9 mouse cellular contexts compared by ENCODE assay signal in the genomic region with DNA sequence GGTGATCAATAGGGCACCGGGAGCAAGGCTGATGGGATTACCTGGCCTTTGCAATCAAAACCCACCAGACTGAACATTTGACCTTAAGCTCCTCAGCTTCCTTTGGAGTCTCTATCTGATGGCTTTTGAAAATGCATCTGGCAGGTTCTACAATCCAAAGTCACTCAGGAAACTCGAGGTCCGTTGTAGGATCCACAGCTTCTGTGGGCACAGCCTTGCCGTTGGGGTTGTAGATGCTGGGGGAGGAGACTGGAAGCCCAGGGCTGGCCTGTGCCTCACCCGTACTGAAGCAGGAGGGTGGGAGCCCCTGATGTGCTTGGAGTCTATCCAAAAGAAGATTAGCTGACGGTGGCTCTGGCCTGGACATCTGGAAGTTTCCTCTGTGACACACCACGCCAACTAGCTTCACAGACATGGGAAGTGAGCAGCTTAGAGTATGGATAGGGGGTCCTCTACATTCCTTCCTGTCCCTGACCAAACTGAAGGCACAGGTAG. TPM values are rescaled to one million over a fixed set of nuclear protein-coding genes. Genes with fewer than 3 reads are reported as not detected.
DNase-seq lines count a peak whose midpoint lies in the region; ATAC-seq lines count a peak whose summit lies in the region.
"Had no signal": no experiment of that assay in that cellular context is flagged by ENCODE, and none has a peak within 500 bp of the region (broad histone marks: within the 10 kb centered on the region; RNA-seq: fewer than 3 reads in every experiment).

No protein-coding gene starts in this region.

- H3K36me3 ChIP-seq in kidney, embryonic 14.5 days (ENCODE audit: control insufficient read depth, insufficient read depth, low read length), result peaks cover 18% of the 10 kb centered on the region
- peaks cover 21% of the 10 kb centered on the region for H3K36me3 ChIP-seq in embryonic facial prominence, embryonic 12.5 days
- H3K36me3 ChIP-seq in hindbrain, embryonic 12.5 days, result peaks cover 15% of the 10 kb centered on the region
- H3K36me3 ChIP-seq in midbrain, embryonic 14.5 days (ENCODE audit: control insufficient read depth, insufficient read depth, low read length), result peaks cover 5% of the 10 kb centered on the region; the same call in 1 of the 2 replicates

- H3K4me1 ChIP-seq in kidney, embryonic 14.5 days (ENCODE audit: control insufficient read depth, insufficient read depth, low read length), result peaks cover 22% of the 10 kb centered on the region
- peaks cover 16% of the 10 kb centered on the region for H3K4me1 ChIP-seq in embryonic facial prominence, embryonic 12.5 days
- peaks cover 32% of the 10 kb centered on the region for H3K4me1 ChIP-seq in hindbrain, embryonic 12.5 days
- H3K4me1 ChIP-seq in midbrain, embryonic 14.5 days (ENCODE audit: control insufficient read depth, insufficient read depth, low read length), result peaks cover 27% of the 10 kb centered on the region

- no peak for ATAC-seq in kidney, embryonic 14.5 days (ENCODE audit: low FRiP score, low TSS enrichment)
- ATAC-seq in embryonic facial prominence, embryonic 12.5 days (ENCODE audit: insufficient number of reproducible peaks, insufficient read depth, low FRiP score, low TSS enrichment), result no peak; the same call in 1 of the 2 replicates
- ATAC-seq in hindbrain, embryonic 12.5 days (ENCODE audit: low FRiP score), result no peak
- ATAC-seq in midbrain, embryonic 14.5 days (ENCODE audit: low FRiP score, low TSS enrichment), result no peak

- WGBS in kidney, embryonic 14.5 days, result 47% methylated on average over 7 of the region's 7 CpGs
- WGBS in embryonic facial prominence, embryonic 12.5 days, result 52% methylated on average over 7 of the region's 7 CpGs
- 74% methylated on average over 7 of the region's 7 CpGs for WGBS in hindbrain, embryonic 12.5 days
- 30% methylated on average over 7 of the region's 7 CpGs for WGBS in midbrain, embryonic 14.5 days

- H3K4me3 ChIP-seq in kidney, embryonic 14.5 days (ENCODE audit: low read length), result no peak overlapping the region
- no peak overlapping the region for H3K4me3 ChIP-seq in embryonic facial prominence, embryonic 12.5 days
- no peak overlapping the region for H3K4me3 ChIP-seq in hindbrain, embryonic 12.5 days
- H3K4me3 ChIP-seq in midbrain, embryonic 14.5 days (replicated peaks; ENCODE audit: low read depth, low read length), result no peak overlapping the region

- no peaks in the 10 kb centered on the region for H3K9me3 ChIP-seq in kidney, embryonic 14.5 days (ENCODE audit: control insufficient read depth, low read length)
- no peaks in the 10 kb centered on the region for H3K9me3 ChIP-seq in embryonic facial prominence, embryonic 12.5 days
- no peaks in the 10 kb centered on the region for H3K9me3 ChIP-seq in hindbrain, embryonic 12.5 days (replicated peaks)
- H3K9me3 ChIP-seq in midbrain, embryonic 14.5 days (ENCODE audit: control insufficient read depth, low read length), result no peaks in the 10 kb centered on the region

- H3K27me3 ChIP-seq in kidney, embryonic 14.5 days (ENCODE audit: control insufficient read depth, insufficient read depth, low read length), result no peaks in the 10 kb centered on the region
- H3K27me3 ChIP-seq in embryonic facial prominence, embryonic 12.5 days, result no peaks in the 10 kb centered on the region
- no peaks in the 10 kb centered on the region for H3K27me3 ChIP-seq in hindbrain, embryonic 12.5 days
- H3K27me3 ChIP-seq in midbrain, embryonic 14.5 days (ENCODE audit: control insufficient read depth, insufficient read depth, low read length), result no peaks in the 10 kb centered on the region

- H3K9ac ChIP-seq in kidney, embryonic 14.5 days (ENCODE audit: low read depth, low read length), result no peak overlapping the region; the same call in 1 of the 2 replicates
- no peak overlapping the region for H3K9ac ChIP-seq in embryonic facial prominence, embryonic 12.5 days
- no peak overlapping the region for H3K9ac ChIP-seq in hindbrain, embryonic 12.5 days
- H3K9ac ChIP-seq in midbrain, embryonic 14.5 days (replicated peaks; ENCODE audit: low read length), result no peak overlapping the region

- H3K4me2 ChIP-seq in kidney, embryonic 14.5 days (replicated peaks; ENCODE audit: low read depth, low read length), result no peak overlapping the region
- no peak overlapping the region for H3K4me2 ChIP-seq in embryonic facial prominence, embryonic 12.5 days (replicated peaks)
- H3K4me2 ChIP-seq in hindbrain, embryonic 12.5 days (replicated peaks), result no peak overlapping the region
- no peak overlapping the region for H3K4me2 ChIP-seq in midbrain, embryonic 14.5 days (ENCODE audit: low read length)

- peak overlapping the region; percentile 48 for H3K27ac ChIP-seq in kidney, embryonic 14.5 days (ENCODE audit: low read depth, low read length)
- peak overlapping the region; percentile 85 for H3K27ac ChIP-seq in embryonic facial prominence, embryonic 12.5 days
- peak overlapping the region; percentile 84 for H3K27ac ChIP-seq in hindbrain, embryonic 12.5 days
- H3K27ac ChIP-seq in midbrain, embryonic 14.5 days (replicated peaks; ENCODE audit: low read depth, low read length), result peak overlapping the region; percentile 73

- no peak for DNase-seq in kidney, postnatal 4 days
- no peak for DNase-seq in midbrain, embryonic 14.5 days
- no peak for DNase-seq in adrenal gland, adult 18-20 months (ENCODE audit: low spot score in 2 of 2)
- no peak for DNase-seq in thymus, postnatal 10 days (ENCODE audit: low spot score in 2 of 2)
- DNase-seq: kidney, postnatal 36 days; thymus, adult 18-20 months had no signal

RNA-seq across cellular contexts. Expression of a gene that starts 18.1 kb away (rescaled TPM):
- 109 and 122 TPM in 2 replicates for polyA plus RNA-seq in kidney, embryonic 14.5 days (2014; fragmentation: Nextera tagmentation; extraction: Ambion mirVana)
- polyA plus RNA-seq in embryonic facial prominence, embryonic 12.5 days (2016; fragmentation: Nextera tagmentation; extraction: Ambion mirVana), result 62.6 and 62.9 TPM in 2 replicates
- 55.6 and 56.0 TPM in 2 replicates for polyA plus RNA-seq in hindbrain, embryonic 12.5 days (2016; fragmentation: Nextera tagmentation; extraction: Ambion mirVana)
- 57.2 and 62.4 TPM in 2 replicates for polyA plus RNA-seq in midbrain, embryonic 14.5 days (2014; fragmentation: Nextera tagmentation; extraction: Ambion mirVana)
- total RNA-seq in adrenal gland, adult 18-20 months (2021), result 100 to 1,000 TPM; 103 to 126 TPM
